Mouse (Mus musculus) layer of hippocampus, adult 9-10 months (tissue): ENCODE measurements around the gene H2-M1.

Experiments
- DNase-seq: peaks from one replicate; pipeline ENCODE4 v3.0.0; 2022; ENCODE audit warnings: low spot score

H2-M1 gene

DNA sequence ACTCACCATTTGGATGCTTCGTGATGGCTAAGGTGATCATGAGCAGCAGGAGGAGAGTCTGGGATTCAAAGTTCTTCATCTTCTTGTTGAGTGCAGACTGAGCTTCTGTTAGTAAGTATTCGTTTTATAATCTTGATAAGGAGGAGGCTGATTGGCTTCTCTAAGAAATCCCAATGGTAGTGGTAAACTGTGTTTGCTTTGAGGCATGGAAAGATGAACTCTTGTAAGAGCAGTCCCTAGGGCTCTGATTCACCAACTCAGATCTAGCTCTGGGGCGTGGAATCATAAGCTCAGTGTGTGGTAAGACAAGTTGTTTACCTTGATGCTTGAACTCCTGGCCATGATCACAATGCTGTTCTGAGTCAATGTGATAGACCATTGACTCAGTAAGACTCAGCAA is at the start of gene H2-M1:
Gene H2-M1 (minus strand): TSS at position 101 of the 400 bp plus-strand sequence.
- no peak for DNase-seq

- DNase-seq, result no peak
These were observed 25.7 kb upstream of the H2-M1 start for GRCm38 (mm10) chr17:36697693-36698092.

- DNase-seq, result no peak
These were observed 29.5 kb downstream of the H2-M1 start, which contains the start of gene H2-M9 for GRCm38 (mm10) chr17:36642566-36642965. TSS of gene H2-M9 (minus strand) at chr17:36642666.
